Mouse (Mus musculus) midbrain, embryonic 10.5 days (tissue): ENCODE results near the gene Nap1l1. TPM values are rescaled to one million over a fixed set of nuclear protein-coding genes. Genes with fewer than 3 reads are reported as not detected.
"Not testable (repeated sequence)": the region's sequence is repeated elsewhere in the genome, so short reads cannot be mapped to it uniquely, and the experiment has no call there.

Source experiments
- DNase-seq: peaks from one replicate; pipeline ENCODE4 v3.0.0-alpha.2; 2017; ENCODE audit warnings: low spot score
- H3K27ac ChIP-seq: fragments of 300-500 bp; sonication (generic); replicated peaks from 2 replicates; pipeline ENCODE4 v1.5.1; 2016; ENCODE audit warnings: mild to moderate bottlenecking
- H3K27me3 ChIP-seq: fragments of 300-500 bp; sonication (generic); 2 replicates; pipeline ENCODE4 v1.6.1; 2016; ENCODE audit warnings: low read depth, mild to moderate bottlenecking; ENCODE audit not compliant: poor library complexity, severe bottlenecking
- H3K36me3 ChIP-seq: fragments of 300-500 bp; sonication (generic); 2 replicates; pipeline ENCODE4 v1.6.1; 2016; ENCODE audit warnings: mild to moderate bottlenecking, moderate library complexity
- H3K4me1 ChIP-seq: fragments of 300-500 bp; sonication (generic); 2 replicates; pipeline ENCODE4 v1.6.1; 2016
- H3K4me3 ChIP-seq: fragments of 300-500 bp; sonication (generic); 2 replicates; pipeline ENCODE4 v1.5.1; 2016; ENCODE audit warnings: mild to moderate bottlenecking, moderate library complexity
- H3K9me3 ChIP-seq: fragments of 300-500 bp; sonication (generic); replicated peaks from 2 replicates; pipeline ENCODE4 v1.6.1; 2016; ENCODE audit warnings: mild to moderate bottlenecking
- WGBS: fragments of 180-500 bp; shearing (Covaris S2); methylation state at CpG from one replicate; pipeline ENCODE4 v1.1.7; 2016; 5-methylcytosine and 5-hydroxymethylcytosine counted together
- polyA plus RNA-seq: library from polyadenylated mRNA; unstranded; fragments of >200 nt; fragmentation: Nextera tagmentation; extraction: Ambion mirVana; gene quantifications from 2 replicates; pipeline ENCODE4 v1.2.1, GENCODE M21; 2016

The Nap1l1 gene
- polyA plus RNA-seq, 1 experiment from 2014 or later, result 424 TPM

GRCm38 (mm10) chr10:111490079-111490478 is 17.1 kb downstream of the Nap1l1 start:
- H3K27me3 ChIP-seq, H3K9me3 ChIP-seq, H3K27ac ChIP-seq, DNase-seq, H3K4me1 ChIP-seq, H3K4me3 ChIP-seq: not testable (repeated sequence)
- H3K36me3 ChIP-seq, result peaks cover 99% of the 10 kb centered on the region
- WGBS, result 88% methylated on average over 4 of the region's 4 CpGs

- Histone ChIP-seq H3K27me3 (no peaks in the 10 kb centered on the region), H3K36me3 (peaks cover 81% of the 10 kb centered on the region), H3K27ac (no peak overlapping the region), H3K9me3 (no peaks in the 10 kb centered on the region), H3K4me1 (no peaks in the 10 kb centered on the region), H3K4me3 (no peak overlapping the region)
- no peak for DNase-seq
- WGBS, result 93% methylated on average over 7 of the region's 7 CpGs
Observed at GRCm38 (mm10) chr10:111495888-111496287, 22.9 kb downstream of the Nap1l1 start.

GRCm38 (mm10) chr10:111499892-111500291 is 26.9 kb downstream of the Nap1l1 start:
- Histone ChIP-seq H3K9me3 (no peaks in the 10 kb centered on the region), H3K27me3 (0 out of 2 replicates have a peak, but pooled peaks cover 7% of the 10 kb centered on the region), H3K4me3 (no peak overlapping the region), H3K4me1 (peaks cover 12% of the 10 kb centered on the region), H3K36me3 (peaks cover 41% of the 10 kb centered on the region), H3K27ac (no peak overlapping the region)
- no peak for DNase-seq
- WGBS, result 69% methylated on average over 6 of the region's 6 CpGs

GRCm38 (mm10) chr10:111503071-111503470 is 30.0 kb downstream of the Nap1l1 start:
- no peaks in the 10 kb centered on the region for H3K9me3 ChIP-seq
- 2% methylated on average over 3 of the region's 3 CpGs for WGBS
- peak; percentile 74 for DNase-seq

GRCm38 (mm10) chr10:111503716-111504115 is 30.7 kb downstream of the Nap1l1 start:
- WGBS, result 62% methylated on average over 10 of the region's 10 CpGs
- Histone ChIP-seq H3K4me3 (no peak overlapping the region), H3K27me3 (0 out of 2 replicates have a peak, but pooled peaks cover 13% of the 10 kb centered on the region), H3K9me3 (no peaks in the 10 kb centered on the region), H3K27ac (no peak overlapping the region), H3K36me3 (peaks cover 3% of the 10 kb centered on the region), H3K4me1 (peaks cover 44% of the 10 kb centered on the region)
- DNase-seq, result no peak

More at GRCm38 (mm10) chr10:111503071-111503470, 30.0 kb downstream of the Nap1l1 start:
- Histone ChIP-seq H3K4me1 (peaks cover 37% of the 10 kb centered on the region), H3K27me3 (0 out of 2 replicates have a peak, but pooled peaks cover 13% of the 10 kb centered on the region), H3K36me3 (peaks cover 9% of the 10 kb centered on the region), H3K4me3 (no peak overlapping the region), H3K27ac (no peak overlapping the region)

- no peaks in the 10 kb centered on the region for H3K9me3 ChIP-seq
- H3K27me3 ChIP-seq, result 0 out of 2 replicates have a peak, but pooled peaks cover 13% of the 10 kb centered on the region
- no peak overlapping the region for H3K27ac ChIP-seq
- H3K36me3 ChIP-seq, result no peaks in the 10 kb centered on the region; the same call in 1 of the 2 replicates
- 77% methylated on average over 1 of the region's 1 CpGs for WGBS
- peaks cover 53% of the 10 kb centered on the region for H3K4me1 ChIP-seq
- no peak for DNase-seq
- no peak overlapping the region for H3K4me3 ChIP-seq
Observed at GRCm38 (mm10) chr10:111504606-111505005, 31.6 kb downstream of the Nap1l1 start.

- H3K36me3 ChIP-seq, result no peaks in the 10 kb centered on the region; the same call in 1 of the 2 replicates
- WGBS, result 53% methylated on average over 7 of the region's 7 CpGs
- DNase-seq, result no peak
- peak overlapping the region; percentile 87 for H3K4me3 ChIP-seq
- H3K4me1 ChIP-seq, result peaks cover 59% of the 10 kb centered on the region
- H3K27me3 ChIP-seq, result 0 out of 2 replicates have a peak, but pooled peaks cover 17% of the 10 kb centered on the region
- H3K9me3 ChIP-seq, result no peaks in the 10 kb centered on the region
- H3K27ac ChIP-seq, result peak overlapping the region; percentile 92; the same call in 1 of the 2 replicates
Observed at GRCm38 (mm10) chr10:111505406-111505805, 32.4 kb downstream of the Nap1l1 start.

GRCm38 (mm10) chr10:111506101-111506925 is 33.3 kb downstream of the Nap1l1 start, which contains the start of gene Phlda1:
Gene Phlda1, plus strand, starts transcription at chr10:111506286.
- H3K4me3 ChIP-seq, result peak within 1 kb of the TSS; percentile 87
- peaks cover 63% of the 10 kb centered on the region for H3K4me1 ChIP-seq
- H3K9me3 ChIP-seq, result no peaks in the 10 kb centered on the region
- no peaks in the 10 kb centered on the region for H3K36me3 ChIP-seq
- peak within 1 kb of the TSS; percentile 92 for H3K27ac ChIP-seq
- peak; percentile 93 for DNase-seq
- under 1% methylated on average over 93 of the region's 94 CpGs for WGBS
- 0 out of 2 replicates have a peak, but pooled peaks cover 17% of the 10 kb centered on the region for H3K27me3 ChIP-seq

GRCm38 (mm10) chr10:111506926-111507459 is 34.0 kb downstream of the Nap1l1 start:
- DNase-seq, result no peak
- WGBS, result under 1% methylated on average over 23 of the region's 23 CpGs
- Histone ChIP-seq H3K27me3 (0 out of 2 replicates have a peak, but pooled peaks cover 17% of the 10 kb centered on the region), H3K36me3 (no peaks in the 10 kb centered on the region), H3K4me1 (peaks cover 63% of the 10 kb centered on the region), H3K9me3 (no peaks in the 10 kb centered on the region), H3K27ac (peak overlapping the region; percentile 92), H3K4me3 (peak overlapping the region; percentile 87)

- peak overlapping the region; percentile 87 for H3K4me3 ChIP-seq
- H3K27me3 ChIP-seq, result 0 out of 2 replicates have a peak, but pooled peaks cover 17% of the 10 kb centered on the region
- peak; percentile 73 for DNase-seq
- WGBS, result under 1% methylated on average over 38 of the region's 38 CpGs
- peaks cover 62% of the 10 kb centered on the region for H3K4me1 ChIP-seq
- H3K27ac ChIP-seq, result peak overlapping the region; percentile 92
- H3K9me3 ChIP-seq, result no peaks in the 10 kb centered on the region
- no peaks in the 10 kb centered on the region for H3K36me3 ChIP-seq
Observed at GRCm38 (mm10) chr10:111507460-111508211, 34.6 kb downstream of the Nap1l1 start.

- Histone ChIP-seq H3K27ac (peak overlapping the region; percentile 92; the same call in 1 of the 2 replicates), H3K4me1 (peaks cover 56% of the 10 kb centered on the region), H3K9me3 (no peaks in the 10 kb centered on the region), H3K27me3 (0 out of 2 replicates have a peak, but pooled peaks cover 17% of the 10 kb centered on the region), H3K4me3 (peak overlapping the region; percentile 87), H3K36me3 (no peaks in the 10 kb centered on the region)
- DNase-seq, result no peak
- WGBS, result 7% methylated on average over 7 of the region's 7 CpGs
Observed at GRCm38 (mm10) chr10:111508324-111509080, 35.5 kb downstream of the Nap1l1 start.
